ENCODE assay signal across 14 mouse cellular contexts in the genomic region with DNA sequence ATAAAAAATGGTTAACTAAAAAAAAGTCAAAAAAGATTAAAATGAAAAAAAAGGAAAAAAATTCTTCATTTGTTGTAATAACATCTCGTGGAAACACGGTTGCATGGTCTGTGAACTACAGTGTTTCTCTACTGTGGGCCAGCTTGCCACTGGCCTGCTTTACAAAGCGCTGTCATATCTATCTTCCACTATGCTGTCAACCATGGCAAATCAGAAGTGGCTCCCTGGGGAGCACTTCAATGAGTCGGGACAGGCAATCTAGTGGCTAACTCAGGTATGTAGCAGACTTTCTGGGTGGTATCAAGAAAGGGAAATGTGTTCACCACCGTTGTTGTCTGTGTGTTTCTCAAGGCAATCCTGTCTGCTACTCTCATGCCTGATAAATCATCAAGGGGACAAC. TPM values are rescaled to one million over a fixed set of nuclear protein-coding genes. Genes with fewer than 3 reads are reported as not detected.
DNase-seq lines count a peak whose midpoint lies in the region; ATAC-seq and TF ChIP-seq lines count a peak whose summit lies in the region.
"Had no signal": no experiment of that assay in that cellular context is flagged by ENCODE, and none has a peak within 500 bp of the region (broad histone marks: within the 10 kb centered on the region; RNA-seq: fewer than 3 reads in every experiment).

No protein-coding gene starts in this region.

- no peak for TF ChIP-seq CTCF in layer of hippocampus, adult 2 months (conservative IDR thresholded peaks at IDR 0.05)
- no peak for TF ChIP-seq CTCF in stomach, postnatal 0 days (IDR thresholded peaks at IDR 0.05; ENCODE audit: low read depth)

- peaks cover 13% of the 10 kb centered on the region for H3K4me1 ChIP-seq in heart, embryonic 10.5 days
- H3K4me1 ChIP-seq in stomach, embryonic 15.5 days = no peaks in the 10 kb centered on the region
- H3K4me1 ChIP-seq in stomach, postnatal 0 days (replicated peaks; ENCODE audit: control insufficient read depth, insufficient read depth) = no peaks in the 10 kb centered on the region
- H3K4me1 ChIP-seq: forebrain, embryonic 15.5 days had no signal

- H3K4me3 ChIP-seq in heart, embryonic 10.5 days = no peak overlapping the region
- H3K4me3 ChIP-seq in layer of hippocampus, adult 2 months = no peak overlapping the region
- no peak overlapping the region for H3K4me3 ChIP-seq in stomach, embryonic 15.5 days (replicated peaks)
- no peak overlapping the region for H3K4me3 ChIP-seq in stomach, postnatal 0 days (ENCODE audit: low read depth, low read length)
- H3K4me3 ChIP-seq: forebrain, embryonic 15.5 days; midbrain, embryonic 13.5 days had no signal

- H3K4me2 ChIP-seq in stomach, embryonic 15.5 days = no peak overlapping the region
- H3K4me2 ChIP-seq in stomach, postnatal 0 days (replicated peaks; ENCODE audit: low read depth) = no peak overlapping the region
- H3K4me2 ChIP-seq: forebrain, embryonic 15.5 days; midbrain, embryonic 13.5 days had no signal

- H3K27me3 ChIP-seq in heart, embryonic 10.5 days (ENCODE audit: insufficient read depth, poor library complexity, severe bottlenecking) = no peaks in the 10 kb centered on the region
- no peaks in the 10 kb centered on the region for H3K27me3 ChIP-seq in stomach, embryonic 15.5 days (replicated peaks)
- H3K27me3 ChIP-seq in stomach, postnatal 0 days (ENCODE audit: control insufficient read depth, insufficient read depth, low read length) = no peaks in the 10 kb centered on the region
- H3K27me3 ChIP-seq: forebrain, embryonic 15.5 days; midbrain, embryonic 13.5 days had no signal

- TF ChIP-seq EP300 in stomach, postnatal 0 days (optimal IDR thresholded peaks at IDR 0.05) = no peak

- 68% methylated on average over 5 of the region's 5 CpGs for WGBS in heart, embryonic 10.5 days
- 74% methylated on average over 5 of the region's 5 CpGs for WGBS in stomach, embryonic 15.5 days
- 74% methylated on average over 5 of the region's 5 CpGs for WGBS in stomach, postnatal 0 days

- peak overlapping the region; percentile 38; the same call in 1 of the 2 replicates for H3K27ac ChIP-seq in heart, embryonic 10.5 days
- H3K27ac ChIP-seq in layer of hippocampus, adult 2 months = peak overlapping the region; percentile 51; the same call in 1 of the 2 replicates
- 0 out of 2 replicates have a peak overlapping the region, but pooled peaks have one; percentile 36 for H3K27ac ChIP-seq in stomach, embryonic 15.5 days
- no peak overlapping the region for H3K27ac ChIP-seq in stomach, postnatal 0 days (replicated peaks)
- H3K27ac ChIP-seq: forebrain, embryonic 15.5 days; midbrain, embryonic 13.5 days had no signal

- H3K36me3 ChIP-seq in heart, embryonic 10.5 days = peaks cover 76% of the 10 kb centered on the region
- peaks cover 9% of the 10 kb centered on the region for H3K36me3 ChIP-seq in stomach, embryonic 15.5 days
- H3K36me3 ChIP-seq in stomach, postnatal 0 days (ENCODE audit: control insufficient read depth, insufficient read depth, low read length) = no peaks in the 10 kb centered on the region

- no peak for DNase-seq in heart, embryonic 10.5 days (ENCODE audit: low spot score)
- no peak for DNase-seq in heart, adult 18-20 months
- DNase-seq in layer of hippocampus, adult 2 months (ENCODE audit: low spot score in 2 of 2) = no peak
- DNase-seq in layer of hippocampus, postnatal 14 days (ENCODE audit: low spot score in 2 of 2) = no peak
- DNase-seq in stomach, postnatal 0 days (ENCODE audit: low spot score) = no peak
- no peak for DNase-seq in B cell, adult 2 months
- DNase-seq: gastrocnemius, postnatal 36 days; kidney, postnatal 14 days; right cerebral cortex, postnatal 14 days; thymus, postnatal 14 days had no signal

- ATAC-seq in stomach, embryonic 15.5 days (ENCODE audit: insufficient read depth, low FRiP score, low read depth) = no peak
- ATAC-seq in stomach, postnatal 0 days (ENCODE audit: low FRiP score, low TSS enrichment) = no peak
- ATAC-seq: forebrain, embryonic 15.5 days; intestine, embryonic 16.5 days had no signal

- no peaks in the 10 kb centered on the region for H3K9me3 ChIP-seq in heart, embryonic 10.5 days
- no peaks in the 10 kb centered on the region for H3K9me3 ChIP-seq in stomach, embryonic 15.5 days
- H3K9me3 ChIP-seq in stomach, postnatal 0 days (ENCODE audit: control insufficient read depth, low read length) = no peaks in the 10 kb centered on the region
- H3K9me3 ChIP-seq: forebrain, embryonic 15.5 days; midbrain, embryonic 13.5 days had no signal

- H3K9ac ChIP-seq in stomach, embryonic 15.5 days = no peak overlapping the region
- H3K9ac ChIP-seq in stomach, postnatal 0 days (ENCODE audit: low read length) = no peak overlapping the region
- H3K9ac ChIP-seq: forebrain, embryonic 15.5 days; midbrain, embryonic 13.5 days had no signal

RNA-seq across cellular contexts. Expression of a gene that starts 33.7 kb away (rescaled TPM):
- 34.5 and 42.8 TPM in 2 replicates for polyA plus RNA-seq in heart, embryonic 10.5 days (2016; fragmentation: Nextera tagmentation; extraction: Ambion mirVana)
- total RNA-seq in heart, adult 18-20 months (2021) = 1 to 10 TPM; 1.3 to 1.9 TPM
- 1 to 10 TPM; 8.1 to 8.9 TPM for total RNA-seq in layer of hippocampus, adult 2 months (2021)
- total RNA-seq in layer of hippocampus, postnatal 14 days (2021) = 10 to 100 TPM; 11.9 to 15.0 TPM
- 48.5 and 57.0 TPM in 2 replicates for polyA plus RNA-seq in stomach, embryonic 15.5 days (2015; fragmentation: Nextera tagmentation; extraction: Ambion mirVana)
- polyA plus RNA-seq in stomach, postnatal 0 days (2015; fragmentation: Nextera tagmentation; extraction: Ambion mirVana) = 24.0 and 24.1 TPM in 2 replicates
